Comparison of ENCODE assay signal across 9 mouse cellular contexts in genomic region chr5:25001391-25001794, GRCm38 (mm10).
DNase-seq lines count a peak whose midpoint lies in the region; ATAC-seq and TF ChIP-seq lines count a peak whose summit lies in the region.
"Had no signal": no experiment of that assay in that cellular context is flagged by ENCODE, and none has a peak within 500 bp of the region (broad histone marks: within the 10 kb centered on the region; RNA-seq: fewer than 3 reads in every experiment).

No protein-coding gene starts in this region.

- TF ChIP-seq CTCF in liver, adult 2 months (IDR thresholded peaks at IDR 0.05; ENCODE audit: low read depth, low read length) = no peak

- H3K27me3 ChIP-seq in liver, adult 2 months (ENCODE audit: control insufficient read depth, insufficient read depth, low read length) = no peaks in the 10 kb centered on the region
- no peaks in the 10 kb centered on the region for H3K27me3 ChIP-seq in intestine, embryonic 14.5 days (replicated peaks; ENCODE audit: control insufficient read depth, insufficient read depth, low read length)

- no peak for TF ChIP-seq POLR2A in liver, adult 2 months (IDR thresholded peaks at IDR 0.05; ENCODE audit: extremely low read depth, insufficient read depth, low read length)

- ATAC-seq in intestine, embryonic 14.5 days (replicated peaks; ENCODE audit: low FRiP score, low TSS enrichment, low read depth) = 0 out of 2 replicates have a peak, but pooled peaks have one; percentile 16
- 0 out of 2 replicates have a peak, but pooled peaks have one; percentile 32 for ATAC-seq in megakaryocyte progenitor cell, adult 5-6 weeks (replicated peaks; ENCODE audit: poor library complexity)

- H3K9ac ChIP-seq in liver, adult 2 months (ENCODE audit: low read depth, low read length) = peak overlapping the region; percentile 27; the same call in 1 of the 2 replicates
- no peak overlapping the region for H3K9ac ChIP-seq in intestine, embryonic 14.5 days (ENCODE audit: low read length)

- 25% methylated on average over 8 of the region's 8 CpGs for WGBS in liver, adult 2 months
- WGBS in intestine, embryonic 14.5 days = 32% methylated on average over 8 of the region's 8 CpGs

- peak; percentile 86 for DNase-seq in liver, adult 2 months (ENCODE audit: extremely low read depth, low read depth, low spot score)
- no peak for DNase-seq in liver
- DNase-seq in adrenal gland, postnatal 10 days = peak; percentile 62
- DNase-seq in intestine, embryonic 14.5 days (ENCODE audit: low spot score) = no peak
- no peak for DNase-seq in right cerebral cortex, postnatal 36 days (ENCODE audit: low spot score in 2 of 2)
- DNase-seq in embryo, embryonic 10.5 days (ENCODE audit: low spot score) = no peak
- DNase-seq: cerebellum, postnatal 14 days; right cerebral cortex, postnatal 4 days had no signal

- peaks cover 34% of the 10 kb centered on the region; the same call in 1 of the 2 replicates for H3K79me2 ChIP-seq in liver, adult 2 months (ENCODE audit: control insufficient read depth, insufficient read depth, low read length)

- H3K4me3 ChIP-seq in liver, adult 2 months (ENCODE audit: insufficient read depth, low read depth, low read length) = no peak overlapping the region
- H3K4me3 ChIP-seq in intestine, embryonic 14.5 days (ENCODE audit: low read depth, low read length) = no peak overlapping the region

- H3K4me1 ChIP-seq in liver, adult 2 months (ENCODE audit: control insufficient read depth, insufficient read depth, low read length) = peaks cover 13% of the 10 kb centered on the region; the same call in 1 of the 2 replicates
- peaks cover 8% of the 10 kb centered on the region for H3K4me1 ChIP-seq in intestine, embryonic 14.5 days (replicated peaks; ENCODE audit: control insufficient read depth, insufficient read depth, low read length)

- no peaks in the 10 kb centered on the region for H3K36me3 ChIP-seq in liver, adult 2 months (ENCODE audit: control insufficient read depth, insufficient read depth, low read length)
- H3K36me3 ChIP-seq in intestine, embryonic 14.5 days (ENCODE audit: control insufficient read depth, insufficient read depth, low read length) = no peaks in the 10 kb centered on the region

- H3K27ac ChIP-seq in liver, adult 2 months (replicated peaks; ENCODE audit: insufficient read depth, low read depth, low read length) = peak overlapping the region; percentile 72
- no peak overlapping the region for H3K27ac ChIP-seq in intestine, embryonic 14.5 days (ENCODE audit: low read depth)

- H3K9me3 ChIP-seq in intestine, embryonic 14.5 days (ENCODE audit: control insufficient read depth, low read length) = no peaks in the 10 kb centered on the region

- H3K4me2 ChIP-seq in intestine, embryonic 14.5 days (ENCODE audit: low read length) = no peak overlapping the region

Comparison
In these comparisons a context has a peak if more than half of its experiments do, and no peak if none do; other contexts are left out.
1. DNase-seq: peak in liver, adult 2 months (single experiment) and adrenal gland, postnatal 10 days (single experiment); none in liver (single experiment), intestine, embryonic 14.5 days (single experiment), right cerebral cortex, postnatal 36 days (0 of 2) and embryo, embryonic 10.5 days (single experiment).